In the genomic region with DNA sequence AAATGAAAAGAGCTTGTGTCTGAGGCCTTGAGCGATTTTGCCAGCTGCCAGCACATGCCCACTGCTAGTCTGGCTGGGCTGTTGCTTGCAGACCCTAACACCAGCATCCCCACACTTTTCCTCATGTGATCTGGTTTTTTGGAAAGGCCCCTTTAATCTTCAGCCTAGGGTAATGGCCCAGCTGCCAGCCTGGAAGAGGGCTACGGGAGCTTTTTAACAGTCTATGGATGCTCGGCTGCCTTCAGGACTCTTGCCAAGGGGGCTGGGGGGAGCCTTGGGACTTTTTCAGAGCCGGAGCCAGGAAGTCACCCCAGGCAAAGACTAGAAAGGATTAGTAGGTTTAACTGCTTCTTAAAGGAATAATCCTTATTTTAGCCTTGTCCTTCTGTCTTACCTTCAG, we compare ENCODE assay signal across 17 mouse cellular contexts. TPM values are rescaled to one million over a fixed set of nuclear protein-coding genes. Genes with fewer than 3 reads are reported as not detected.
DNase-seq lines count a peak whose midpoint lies in the region; ATAC-seq and TF ChIP-seq lines count a peak whose summit lies in the region.
"Had no signal": no experiment of that assay in that cellular context is flagged by ENCODE, and none has a peak within 500 bp of the region (broad histone marks: within the 10 kb centered on the region; RNA-seq: fewer than 3 reads in every experiment).

No protein-coding gene starts in this region.

- ATAC-seq in hindbrain, embryonic 13.5 days (ENCODE audit: low FRiP score), result no peak
- ATAC-seq in hindbrain, embryonic 11.5 days (ENCODE audit: low FRiP score), result no peak
- no peak for ATAC-seq in embryonic facial prominence, embryonic 13.5 days (ENCODE audit: insufficient number of reproducible peaks, insufficient read depth, low FRiP score, low TSS enrichment, low read depth)
- no peak for ATAC-seq in hindbrain, embryonic 15.5 days (ENCODE audit: low FRiP score, low read depth)
- no peak for ATAC-seq in midbrain, postnatal 0 days (ENCODE audit: low FRiP score)

- H3K36me3 ChIP-seq in hindbrain, embryonic 13.5 days, result peaks cover 5% of the 10 kb centered on the region; the same call in 1 of the 2 replicates
- no peaks in the 10 kb centered on the region for H3K36me3 ChIP-seq in hindbrain, embryonic 11.5 days (ENCODE audit: control insufficient read depth, insufficient read depth, low read length)
- no peaks in the 10 kb centered on the region for H3K36me3 ChIP-seq in embryonic facial prominence, embryonic 13.5 days
- no peaks in the 10 kb centered on the region for H3K36me3 ChIP-seq in hindbrain, embryonic 15.5 days
- H3K36me3 ChIP-seq in midbrain, postnatal 0 days (ENCODE audit: insufficient read depth, low read length), result no peaks in the 10 kb centered on the region; the same call in none of the 2 replicates
- H3K36me3 ChIP-seq in heart, embryonic 10.5 days, result no peaks in the 10 kb centered on the region
- H3K36me3 ChIP-seq: G1E had no signal

- no peak overlapping the region for H3K4me3 ChIP-seq in hindbrain, embryonic 13.5 days
- no peak overlapping the region for H3K4me3 ChIP-seq in hindbrain, embryonic 11.5 days (ENCODE audit: low read depth, low read length)
- no peak overlapping the region for H3K4me3 ChIP-seq in embryonic facial prominence, embryonic 13.5 days
- H3K4me3 ChIP-seq in hindbrain, embryonic 15.5 days, result no peak overlapping the region
- no peak overlapping the region for H3K4me3 ChIP-seq in midbrain, postnatal 0 days (ENCODE audit: low read depth, low read length)
- H3K4me3 ChIP-seq in heart, embryonic 10.5 days, result no peak overlapping the region
- H3K4me3 ChIP-seq: layer of hippocampus, adult 2 months had no signal

- WGBS in hindbrain, embryonic 13.5 days, result 40% methylated on average over 4 of the region's 4 CpGs
- 48% methylated on average over 4 of the region's 4 CpGs for WGBS in hindbrain, embryonic 11.5 days
- 12% methylated on average over 4 of the region's 4 CpGs for WGBS in embryonic facial prominence, embryonic 13.5 days
- WGBS in hindbrain, embryonic 15.5 days, result 31% methylated on average over 4 of the region's 4 CpGs
- 21% methylated on average over 4 of the region's 4 CpGs for WGBS in midbrain, postnatal 0 days
- 44% methylated on average over 4 of the region's 4 CpGs for WGBS in heart, embryonic 10.5 days

- H3K27ac ChIP-seq in hindbrain, embryonic 13.5 days, result peak overlapping the region; percentile 30
- H3K27ac ChIP-seq in hindbrain, embryonic 11.5 days (ENCODE audit: low read depth, low read length), result no peak overlapping the region
- peak overlapping the region; percentile 78 for H3K27ac ChIP-seq in embryonic facial prominence, embryonic 13.5 days
- peak overlapping the region; percentile 23 for H3K27ac ChIP-seq in hindbrain, embryonic 15.5 days (replicated peaks)
- no peak overlapping the region for H3K27ac ChIP-seq in midbrain, postnatal 0 days (ENCODE audit: low read depth, low read length)
- H3K27ac ChIP-seq in heart, embryonic 10.5 days, result no peak overlapping the region
- H3K27ac ChIP-seq: layer of hippocampus, adult 2 months; liver, embryonic 14.5 days had no signal

- no peak for TF ChIP-seq CTCF in midbrain, postnatal 0 days (IDR thresholded peaks at IDR 0.05)

- peaks cover 8% of the 10 kb centered on the region for H3K4me1 ChIP-seq in hindbrain, embryonic 13.5 days (replicated peaks)
- no peaks in the 10 kb centered on the region for H3K4me1 ChIP-seq in hindbrain, embryonic 11.5 days (replicated peaks; ENCODE audit: control insufficient read depth, insufficient read depth, low read length)
- peaks cover 17% of the 10 kb centered on the region for H3K4me1 ChIP-seq in embryonic facial prominence, embryonic 13.5 days
- H3K4me1 ChIP-seq in hindbrain, embryonic 15.5 days (replicated peaks), result peaks cover 7% of the 10 kb centered on the region
- peaks cover 7% of the 10 kb centered on the region for H3K4me1 ChIP-seq in midbrain, postnatal 0 days (ENCODE audit: insufficient read depth, low read length)
- H3K4me1 ChIP-seq in heart, embryonic 10.5 days, result peaks cover 5% of the 10 kb centered on the region; the same call in 1 of the 2 replicates

- H3K4me2 ChIP-seq in hindbrain, embryonic 13.5 days, result no peak overlapping the region
- no peak overlapping the region for H3K4me2 ChIP-seq in hindbrain, embryonic 11.5 days (replicated peaks; ENCODE audit: low read depth, low read length)
- H3K4me2 ChIP-seq in embryonic facial prominence, embryonic 13.5 days, result peak overlapping the region; percentile 44
- H3K4me2 ChIP-seq in hindbrain, embryonic 15.5 days, result 0 out of 2 replicates have a peak overlapping the region, but pooled peaks have one; percentile 19
- H3K4me2 ChIP-seq in midbrain, postnatal 0 days (ENCODE audit: low read depth, low read length, poor library complexity, severe bottlenecking), result no peak overlapping the region
- H3K4me2 ChIP-seq: heart, embryonic 11.5 days had no signal

- DNase-seq in hindbrain, embryonic 11.5 days (ENCODE audit: low spot score), result no peak
- peak; percentile 79 for DNase-seq in midbrain, postnatal 0 days (ENCODE audit: low spot score)
- no peak for DNase-seq in heart, embryonic 10.5 days (ENCODE audit: low spot score)
- no peak for DNase-seq in urinary bladder, postnatal 36 days (ENCODE audit: low spot score in 2 of 2)
- DNase-seq in gastrocnemius, adult 18-20 months (ENCODE audit: low spot score), result no peak
- DNase-seq: adrenal gland, postnatal 25 days; gastrocnemius, postnatal 10 days; kidney, adult 9 months; right cerebral cortex, adult 18-20 months had no signal

- no peak overlapping the region for H3K9ac ChIP-seq in hindbrain, embryonic 13.5 days
- H3K9ac ChIP-seq in hindbrain, embryonic 11.5 days (ENCODE audit: low read depth, low read length), result no peak overlapping the region
- H3K9ac ChIP-seq in embryonic facial prominence, embryonic 13.5 days, result no peak overlapping the region
- H3K9ac ChIP-seq in hindbrain, embryonic 15.5 days, result no peak overlapping the region
- H3K9ac ChIP-seq in midbrain, postnatal 0 days (replicated peaks; ENCODE audit: low read length, poor library complexity, severe bottlenecking), result no peak overlapping the region
- H3K9ac ChIP-seq: liver, embryonic 14.5 days had no signal

- peaks cover 12% of the 10 kb centered on the region for H3K27me3 ChIP-seq in hindbrain, embryonic 13.5 days
- H3K27me3 ChIP-seq in hindbrain, embryonic 11.5 days (ENCODE audit: control insufficient read depth, insufficient read depth, low read length), result peaks cover 1% of the 10 kb centered on the region; the same call in 1 of the 2 replicates
- H3K27me3 ChIP-seq in embryonic facial prominence, embryonic 13.5 days, result peaks cover 2% of the 10 kb centered on the region; the same call in 1 of the 2 replicates
- H3K27me3 ChIP-seq in hindbrain, embryonic 15.5 days, result no peaks in the 10 kb centered on the region
- H3K27me3 ChIP-seq in midbrain, postnatal 0 days (ENCODE audit: insufficient read depth, low read length), result no peaks in the 10 kb centered on the region
- H3K27me3 ChIP-seq in heart, embryonic 10.5 days (ENCODE audit: insufficient read depth, poor library complexity, severe bottlenecking), result peaks cover 49% of the 10 kb centered on the region

- no peaks in the 10 kb centered on the region for H3K9me3 ChIP-seq in hindbrain, embryonic 13.5 days
- H3K9me3 ChIP-seq in hindbrain, embryonic 11.5 days (ENCODE audit: control insufficient read depth, low read length), result no peaks in the 10 kb centered on the region
- H3K9me3 ChIP-seq in embryonic facial prominence, embryonic 13.5 days, result no peaks in the 10 kb centered on the region
- no peaks in the 10 kb centered on the region for H3K9me3 ChIP-seq in hindbrain, embryonic 15.5 days
- no peaks in the 10 kb centered on the region for H3K9me3 ChIP-seq in midbrain, postnatal 0 days (ENCODE audit: low read length)
- no peaks in the 10 kb centered on the region for H3K9me3 ChIP-seq in heart, embryonic 10.5 days
- H3K9me3 ChIP-seq: G1E had no signal

RNA-seq across cellular contexts. Expression of a gene that starts 3.8 kb away (rescaled TPM):
- polyA plus RNA-seq in hindbrain, embryonic 13.5 days (2015; fragmentation: Nextera tagmentation; extraction: Ambion mirVana), result 9.8 and 17.9 TPM in 2 replicates
- 12.7 and 14.3 TPM in 2 replicates for polyA plus RNA-seq in hindbrain, embryonic 11.5 days (2014; fragmentation: Nextera tagmentation; extraction: Ambion mirVana)
- 3.2 and 5.7 TPM in 2 replicates for polyA plus RNA-seq in embryonic facial prominence, embryonic 13.5 days (2015; fragmentation: Nextera tagmentation; extraction: Ambion mirVana)
- 17.0 and 19.3 TPM in 2 replicates for polyA plus RNA-seq in hindbrain, embryonic 15.5 days (2015; fragmentation: Nextera tagmentation; extraction: Ambion mirVana)
- 10.9 and 11.8 TPM in 2 replicates for total RNA-seq in midbrain, postnatal 0 days (2014; rRNA removed)
- 18.1 and 20.7 TPM in 2 replicates for polyA plus RNA-seq in midbrain, postnatal 0 days (2015; fragmentation: Nextera tagmentation; extraction: Ambion mirVana)
- polyA plus RNA-seq in heart, embryonic 10.5 days (2016; fragmentation: Nextera tagmentation; extraction: Ambion mirVana), result 1.0 TPM in 1 of 2 replicates, not detected in the other
- total RNA-seq in gastrocnemius, adult 18-20 months (2021), result not detected
- total RNA-seq: hematopoietic stem cell, adult 5-6 weeks had no signal
- polyA plus RNA-seq: heart, embryonic 11.5 days; liver, embryonic 14.5 days had no signal

RNA-seq across cellular contexts. Expression of a gene that starts 10.4 kb away (rescaled TPM):
- 7.0 TPM in 2 replicates for polyA plus RNA-seq in hindbrain, embryonic 13.5 days (2015; fragmentation: Nextera tagmentation; extraction: Ambion mirVana)
- polyA plus RNA-seq in hindbrain, embryonic 11.5 days (2014; fragmentation: Nextera tagmentation; extraction: Ambion mirVana), result 8.3 and 10.9 TPM in 2 replicates
- polyA plus RNA-seq in embryonic facial prominence, embryonic 13.5 days (2015; fragmentation: Nextera tagmentation; extraction: Ambion mirVana), result 8.3 and 12.2 TPM in 2 replicates
- polyA plus RNA-seq in hindbrain, embryonic 15.5 days (2015; fragmentation: Nextera tagmentation; extraction: Ambion mirVana), result 11.2 and 14.0 TPM in 2 replicates
- total RNA-seq in midbrain, postnatal 0 days (2014; rRNA removed), result 40.5 and 46.0 TPM in 2 replicates
- polyA plus RNA-seq in midbrain, postnatal 0 days (2015; fragmentation: Nextera tagmentation; extraction: Ambion mirVana), result 15.7 and 18.1 TPM in 2 replicates
- polyA plus RNA-seq in heart, embryonic 10.5 days (2016; fragmentation: Nextera tagmentation; extraction: Ambion mirVana), result 2.9 and 3.2 TPM in 2 replicates
- 10 to 100 TPM; 57.2 to 76.3 TPM for total RNA-seq in gastrocnemius, adult 18-20 months (2021)

RNA-seq across cellular contexts. Expression of a gene that starts 48.4 kb away (rescaled TPM):
- polyA plus RNA-seq in hindbrain, embryonic 13.5 days (2015; fragmentation: Nextera tagmentation; extraction: Ambion mirVana), result 58.0 and 60.4 TPM in 2 replicates
- 67.7 and 70.3 TPM in 2 replicates for polyA plus RNA-seq in hindbrain, embryonic 11.5 days (2014; fragmentation: Nextera tagmentation; extraction: Ambion mirVana)
- 49.5 and 54.1 TPM in 2 replicates for polyA plus RNA-seq in embryonic facial prominence, embryonic 13.5 days (2015; fragmentation: Nextera tagmentation; extraction: Ambion mirVana)
- 68.3 and 76.0 TPM in 2 replicates for polyA plus RNA-seq in hindbrain, embryonic 15.5 days (2015; fragmentation: Nextera tagmentation; extraction: Ambion mirVana)
- total RNA-seq in midbrain, postnatal 0 days (2014; rRNA removed), result 28.3 and 41.0 TPM in 2 replicates
- 70.7 and 79.9 TPM in 2 replicates for polyA plus RNA-seq in midbrain, postnatal 0 days (2015; fragmentation: Nextera tagmentation; extraction: Ambion mirVana)
- 48.1 and 56.6 TPM in 2 replicates for polyA plus RNA-seq in heart, embryonic 10.5 days (2016; fragmentation: Nextera tagmentation; extraction: Ambion mirVana)
- total RNA-seq in gastrocnemius, adult 18-20 months (2021), result 10 to 100 TPM; 26.5 to 28.8 TPM

RNA-seq across cellular contexts. Expression of a gene that starts 48.6 kb away (rescaled TPM):
- 4.6 and 5.1 TPM in 2 replicates for polyA plus RNA-seq in hindbrain, embryonic 13.5 days (2015; fragmentation: Nextera tagmentation; extraction: Ambion mirVana)
- polyA plus RNA-seq in hindbrain, embryonic 11.5 days (2014; fragmentation: Nextera tagmentation; extraction: Ambion mirVana), result 10.4 and 11.9 TPM in 2 replicates
- 7.6 and 9.6 TPM in 2 replicates for polyA plus RNA-seq in embryonic facial prominence, embryonic 13.5 days (2015; fragmentation: Nextera tagmentation; extraction: Ambion mirVana)
- 2.9 and 4.1 TPM in 2 replicates for polyA plus RNA-seq in hindbrain, embryonic 15.5 days (2015; fragmentation: Nextera tagmentation; extraction: Ambion mirVana)
- 2.7 and 4.9 TPM in 2 replicates for total RNA-seq in midbrain, postnatal 0 days (2014; rRNA removed)
- polyA plus RNA-seq in midbrain, postnatal 0 days (2015; fragmentation: Nextera tagmentation; extraction: Ambion mirVana), result 1.4 TPM in 2 replicates
- 6.9 and 9.1 TPM in 2 replicates for polyA plus RNA-seq in heart, embryonic 10.5 days (2016; fragmentation: Nextera tagmentation; extraction: Ambion mirVana)
- total RNA-seq in gastrocnemius, adult 18-20 months (2021), result under 1 TPM; 0.21 to 0.32 TPM

RNA-seq across cellular contexts. Expression of a gene that starts 56.0 kb away (rescaled TPM):
- polyA plus RNA-seq in hindbrain, embryonic 13.5 days (2015; fragmentation: Nextera tagmentation; extraction: Ambion mirVana), result 16.7 and 18.1 TPM in 2 replicates
- polyA plus RNA-seq in hindbrain, embryonic 11.5 days (2014; fragmentation: Nextera tagmentation; extraction: Ambion mirVana), result 11.8 and 17.6 TPM in 2 replicates
- polyA plus RNA-seq in embryonic facial prominence, embryonic 13.5 days (2015; fragmentation: Nextera tagmentation; extraction: Ambion mirVana), result 1.8 and 3.1 TPM in 2 replicates
- 17.6 and 19.0 TPM in 2 replicates for polyA plus RNA-seq in hindbrain, embryonic 15.5 days (2015; fragmentation: Nextera tagmentation; extraction: Ambion mirVana)
- 125 and 130 TPM in 2 replicates for total RNA-seq in midbrain, postnatal 0 days (2014; rRNA removed)
- 20.5 and 24.1 TPM in 2 replicates for polyA plus RNA-seq in midbrain, postnatal 0 days (2015; fragmentation: Nextera tagmentation; extraction: Ambion mirVana)
- 1.5 and 2.2 TPM in 2 replicates for polyA plus RNA-seq in heart, embryonic 10.5 days (2016; fragmentation: Nextera tagmentation; extraction: Ambion mirVana)
- 10 to 100 TPM; 21.5 to 21.9 TPM for total RNA-seq in gastrocnemius, adult 18-20 months (2021)

Comparison
In these comparisons a context has a peak if more than half of its experiments do, and no peak if none do; other contexts are left out.
1. H3K27ac ChIP-seq: peak in hindbrain, embryonic 13.5 days (single experiment), embryonic facial prominence, embryonic 13.5 days (single experiment) and hindbrain, embryonic 15.5 days (single experiment); none in hindbrain, embryonic 11.5 days (single experiment), midbrain, postnatal 0 days (single experiment) and heart, embryonic 10.5 days (single experiment).
2. H3K4me2 ChIP-seq: peak in embryonic facial prominence, embryonic 13.5 days (single experiment) and hindbrain, embryonic 15.5 days (single experiment); none in hindbrain, embryonic 13.5 days (single experiment), hindbrain, embryonic 11.5 days (single experiment) and midbrain, postnatal 0 days (single experiment).